Mouse (Mus musculus): ENCODE data around the gene Olfr211.

Olfr211 gene

DNA sequence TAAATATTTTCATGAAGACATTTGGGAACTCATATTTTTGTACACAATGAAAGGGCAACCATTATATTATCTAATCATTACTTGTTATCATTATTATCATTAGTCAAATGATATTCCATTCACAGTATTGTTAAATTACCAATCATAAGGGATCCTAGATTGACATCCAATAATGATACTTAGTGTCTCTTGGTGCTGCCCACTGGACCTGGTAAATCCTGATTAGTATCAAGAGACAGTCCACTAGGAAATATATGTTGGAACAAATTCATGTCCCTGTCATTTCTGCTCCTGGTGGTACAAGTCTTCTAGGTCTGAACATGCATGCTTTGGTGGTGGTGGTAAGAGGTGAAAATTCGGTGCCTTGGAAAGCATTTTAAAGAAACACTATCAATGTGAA is 49.3 kb downstream of the Olfr211 start, which contains the start of gene Olfr213:
Gene Olfr213, plus strand, starts transcription at position 301 of the 400 bp plus-strand sequence.
- no peak within 1 kb of the TSS for H3K4me3 ChIP-seq (replicated peaks; ENCODE audit: low read length)

DNA sequence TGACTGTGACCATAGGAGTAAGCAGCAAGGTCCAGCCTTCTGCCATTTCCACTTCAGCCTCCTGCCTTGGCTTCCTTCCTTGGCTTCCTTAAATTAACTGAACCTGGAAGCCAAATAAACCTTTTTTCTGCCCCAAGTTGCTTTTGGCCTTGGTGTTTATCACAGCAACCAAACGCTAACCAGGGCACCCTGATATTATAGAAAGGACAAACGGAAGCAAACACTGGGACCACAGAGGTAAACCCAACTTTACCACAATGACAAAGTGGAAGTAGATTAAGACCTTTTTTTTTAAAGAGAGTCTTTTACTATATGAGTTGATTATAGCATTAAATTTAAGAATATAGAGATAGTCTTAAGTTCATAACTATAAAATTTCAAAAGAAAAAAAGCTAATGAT is 53.6 kb downstream of the Olfr211 start:
- Histone ChIP-seq H3K9me3 (ENCODE audit: low read length) (no peaks in the 10 kb centered on the region), H3K27me3 (ENCODE audit: insufficient read depth, low read length) (no peaks in the 10 kb centered on the region), H3K4me1 (replicated peaks; ENCODE audit: low read depth, low read length) (no peaks in the 10 kb centered on the region), H3K4me3 (replicated peaks; ENCODE audit: low read length) (no peak overlapping the region), H3K36me3 (ENCODE audit: insufficient read depth, low read length) (no peaks in the 10 kb centered on the region)
- no peak for TF ChIP-seq POU5F1 (IDR thresholded peaks at IDR 0.05; ENCODE audit: borderline replicate concordance, low read length)
- TF ChIP-seq CTCF (conservative IDR thresholded peaks at IDR 0.05; ENCODE audit: low read length): no peak
- TF ChIP-seq NANOG (IDR thresholded peaks at IDR 0.05; ENCODE audit: borderline replicate concordance, low read length): no peak

More for the DNA sequence above, 49.3 kb downstream of the Olfr211 start, which contains the start of gene Olfr213:
- Histone ChIP-seq H3K9me3 (ENCODE audit: low read length) (peaks cover 18% of the 10 kb centered on the region), H3K27me3 (ENCODE audit: insufficient read depth, low read length) (no peaks in the 10 kb centered on the region), H3K36me3 (ENCODE audit: insufficient read depth, low read length) (no peaks in the 10 kb centered on the region), H3K4me1 (replicated peaks; ENCODE audit: low read depth, low read length) (no peaks in the 10 kb centered on the region)
- TF ChIP-seq NANOG (IDR thresholded peaks at IDR 0.05; ENCODE audit: borderline replicate concordance, low read length) (no peak), CTCF (conservative IDR thresholded peaks at IDR 0.05; ENCODE audit: low read length) (no peak), POU5F1 (IDR thresholded peaks at IDR 0.05; ENCODE audit: borderline replicate concordance, low read length) (no peak)
